Mouse (Mus musculus) c-Kit-positive CD71-positive TER-119-negative erythroid progenitor cells, embryonic 14.5 days (primary cell): ENCODE data around the gene Ppih.
"Not testable (repeated sequence)": the region's sequence is repeated elsewhere in the genome, so short reads cannot be mapped to it uniquely, and the experiment has no call there.

Experiments
- DNase-seq: peaks from one replicate; pipeline ENCODE4 v3.0.0-alpha.2; 2013; ENCODE audit warnings: low read depth

The Ppih gene

DNA sequence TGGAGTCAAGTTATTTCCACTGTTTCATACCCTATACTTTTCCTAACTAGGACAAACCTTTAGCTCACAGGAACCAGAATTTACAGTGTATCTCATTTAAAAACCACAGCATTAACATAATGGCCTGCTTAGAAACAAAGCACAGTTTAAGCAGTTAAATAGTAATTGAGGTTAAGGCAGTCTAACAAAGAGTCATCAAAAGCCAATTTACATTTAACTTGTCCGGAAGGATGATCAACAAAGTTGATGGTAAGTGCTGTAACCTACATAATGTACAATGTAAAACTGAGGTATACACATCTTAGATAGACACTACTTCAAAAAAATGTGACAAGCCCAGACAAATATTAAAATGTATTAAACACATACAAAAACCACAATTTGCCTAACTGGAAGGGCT is 28.4 kb downstream of the Ppih start:
- no peak for DNase-seq

DNA sequence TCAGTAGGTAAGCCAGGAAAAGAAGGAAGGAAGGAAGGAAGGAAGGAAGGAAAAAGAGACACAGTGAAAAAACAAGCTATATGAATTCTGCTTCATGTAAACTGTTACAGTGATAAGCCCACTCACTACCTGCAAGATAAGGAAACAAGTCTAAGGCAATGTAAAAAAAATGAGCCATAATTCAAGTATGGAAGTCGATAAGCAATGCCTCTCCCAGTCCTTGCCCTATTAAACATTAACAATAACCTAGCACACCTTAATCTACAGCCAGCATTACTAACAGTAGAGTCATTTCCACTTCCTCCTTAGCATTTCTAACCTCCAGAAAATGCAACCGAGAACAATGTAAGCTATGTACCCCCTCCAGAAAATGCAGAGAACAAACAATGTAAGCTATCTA is 35.0 kb downstream of the Ppih start:
- DNase-seq: no peak

DNA sequence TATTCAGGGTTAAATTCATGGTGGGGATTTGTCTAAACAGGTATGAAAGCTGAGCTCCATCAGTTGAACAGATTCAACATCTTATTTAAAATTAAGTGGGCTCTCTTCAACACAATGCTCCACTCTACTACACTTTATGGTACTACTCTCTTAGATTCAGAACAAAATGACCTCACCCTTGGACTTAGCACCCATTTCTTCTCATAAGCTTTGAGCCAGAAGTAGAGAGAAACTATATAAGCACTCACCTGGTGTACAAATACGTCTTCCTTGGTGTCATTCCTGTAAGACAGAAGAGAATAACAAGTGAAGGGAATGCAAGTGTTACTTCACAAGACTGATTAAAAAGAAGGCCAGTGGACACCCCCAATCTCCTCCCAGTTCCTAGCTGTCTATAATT is 35.5 kb downstream of the Ppih start:
- no peak for DNase-seq

- DNase-seq: not testable (repeated sequence)
Observed at GRCm38 (mm10) chr4:119278784-119279183, 41.6 kb downstream of the Ppih start.

DNA sequence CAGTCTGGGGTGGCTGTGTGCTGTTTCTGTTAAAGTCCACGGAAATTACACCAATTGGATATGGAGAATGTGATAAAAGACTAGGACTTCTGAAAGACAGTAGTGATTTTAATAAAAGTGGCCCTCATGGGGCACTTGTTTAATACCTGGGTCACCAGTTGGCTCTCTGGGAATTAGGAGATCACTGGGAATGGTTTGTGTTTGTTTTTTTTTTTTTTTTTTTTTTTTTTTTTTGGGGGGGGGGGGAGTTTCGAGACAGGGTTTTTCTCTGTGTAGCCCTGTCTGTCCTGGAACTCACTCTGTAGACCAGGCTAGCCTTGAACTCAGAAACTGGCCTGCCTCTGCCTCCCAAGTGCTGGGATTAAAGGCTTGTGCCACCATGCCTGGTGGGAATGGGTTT is 44.6 kb downstream of the Ppih start:
- no peak for DNase-seq

DNA sequence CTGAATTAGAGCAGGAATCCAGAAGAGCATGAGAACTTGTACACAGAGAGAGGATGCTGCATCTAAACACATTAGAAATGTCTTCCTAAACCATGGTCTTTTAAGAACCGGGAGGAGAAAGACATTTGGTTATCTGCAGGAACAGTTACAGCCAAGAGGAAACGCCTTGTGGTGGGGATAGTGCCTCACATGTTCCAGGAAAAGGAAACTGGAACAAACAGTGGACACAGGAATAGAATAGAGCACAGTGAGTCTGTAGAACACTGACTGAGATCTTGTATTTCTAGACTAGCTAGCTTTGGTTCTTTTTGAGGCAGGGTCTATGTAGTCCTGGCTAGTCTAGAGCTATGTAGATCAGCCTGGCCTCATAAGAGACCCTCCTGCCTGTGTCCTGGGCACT is 45.1 kb downstream of the Ppih start:
- DNase-seq: no peak

GRCm38 (mm10) chr4:119274627-119275026 is 45.7 kb downstream of the Ppih start:
- no peak for DNase-seq

GRCm38 (mm10) chr4:119266606-119267005 is 53.7 kb downstream of the Ppih start:
- DNase-seq: no peak

DNA sequence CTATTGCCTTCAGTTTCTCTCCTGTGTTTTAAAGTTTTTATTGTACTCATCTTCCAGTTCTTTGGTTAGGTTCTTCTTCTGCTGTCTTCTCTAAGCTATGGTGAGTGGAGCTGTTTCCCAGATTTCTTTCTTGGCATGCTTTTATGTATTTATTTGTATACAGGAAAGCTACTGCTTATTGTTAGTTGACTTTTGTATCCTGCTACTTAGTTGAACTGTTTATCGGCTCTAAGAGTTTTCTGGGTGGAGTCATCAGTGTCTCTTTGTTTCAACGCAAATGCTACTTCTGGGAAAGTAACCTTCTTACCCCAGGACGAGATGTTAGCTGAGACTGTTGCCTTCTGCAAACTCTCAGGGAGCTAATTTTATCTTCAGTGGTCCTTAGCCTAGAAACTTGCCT is 56.9 kb downstream of the Ppih start:
- DNase-seq: no peak

GRCm38 (mm10) chr4:119262483-119262882 is 57.9 kb downstream of the Ppih start:
- no peak for DNase-seq

- DNase-seq: no peak
Observed at GRCm38 (mm10) chr4:119261087-119261713, 59.1 kb downstream of the Ppih start.

GRCm38 (mm10) chr4:119259344-119260254 is 60.7 kb downstream of the Ppih start:
- no peak for DNase-seq

- DNase-seq: no peak
Observed at GRCm38 (mm10) chr4:119257083-119257482, 63.3 kb downstream of the Ppih start.

GRCm38 (mm10) chr4:119255351-119255750 is 65.0 kb downstream of the Ppih start, which contains the start of gene Cldn19:
Cldn19 (plus strand) TSS chr4:119255414.
- no peak for DNase-seq

DNA sequence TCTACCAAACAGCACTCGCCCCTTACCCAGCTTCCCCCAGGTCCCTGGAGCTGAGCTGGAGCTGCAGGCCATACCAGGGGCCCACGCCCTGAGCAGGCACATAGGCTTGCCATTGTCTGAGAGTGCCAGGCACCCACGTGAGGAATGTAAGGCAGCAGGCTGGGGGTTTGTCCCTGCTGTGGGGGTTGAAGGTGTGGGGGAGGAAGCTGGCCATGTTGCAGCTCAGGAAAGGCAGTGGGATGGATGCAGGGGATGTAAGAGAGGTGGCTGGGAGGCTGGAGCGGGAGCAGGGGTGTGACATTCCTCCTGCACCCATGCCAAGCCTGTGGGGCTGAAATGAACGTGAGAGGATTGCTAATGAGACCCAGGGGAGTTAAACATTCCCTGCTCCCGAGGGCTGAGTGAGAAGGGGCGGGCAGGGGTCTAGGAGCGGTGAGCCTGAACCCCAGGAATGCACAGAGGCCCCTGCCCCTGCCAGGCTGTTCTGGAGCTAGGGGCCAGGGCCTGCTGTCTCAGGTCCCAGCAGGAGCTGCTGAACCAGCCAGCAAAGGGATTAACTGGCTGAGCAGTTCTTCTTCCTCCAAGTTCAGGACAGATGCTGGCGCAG is 66.2 kb downstream of the Ppih start:
- DNase-seq: no peak

DNA sequence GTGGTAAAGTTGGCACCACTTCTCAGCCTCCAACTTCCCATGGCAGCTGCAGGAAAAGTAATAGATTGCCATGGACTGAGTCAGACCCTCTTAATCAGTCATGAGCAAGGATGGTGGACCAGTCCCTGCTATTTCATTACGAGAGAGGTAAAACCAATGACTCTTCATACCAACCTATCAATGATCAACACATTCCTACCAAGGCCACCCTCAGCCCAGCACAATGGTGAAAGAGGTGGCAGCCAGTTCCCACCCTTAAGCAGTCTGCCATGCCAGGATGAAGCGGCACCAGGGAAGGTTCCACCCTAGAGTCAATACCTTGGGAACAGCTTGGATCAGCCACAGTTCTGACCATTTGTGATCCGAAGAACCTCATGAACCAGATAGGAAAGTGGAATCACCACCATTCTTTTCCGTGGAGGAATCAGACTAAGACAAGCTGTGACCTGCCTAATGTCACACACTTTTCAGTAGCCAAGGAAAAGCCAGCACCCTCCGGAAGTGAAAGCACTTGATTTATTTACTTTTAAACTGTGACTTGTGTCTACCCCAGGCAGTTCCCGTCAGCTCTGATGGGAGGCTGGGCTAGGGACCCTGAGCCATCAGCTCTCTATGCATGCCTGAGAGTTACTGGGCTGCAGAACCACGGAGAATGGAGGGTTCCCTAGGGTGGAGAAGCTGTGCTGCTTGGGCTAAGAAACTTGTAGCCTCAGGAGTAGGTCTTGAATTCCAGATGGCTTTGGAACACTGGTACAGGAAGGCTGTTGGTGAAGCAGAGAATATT is 68.1 kb downstream of the Ppih start:
- DNase-seq: no peak
